Mouse (Mus musculus): ENCODE measurements around the gene Adamts4. TPM values are rescaled to one million over a fixed set of nuclear protein-coding genes. Genes with fewer than 3 reads are reported as not detected.

Adamts4 gene
- total and polyA plus RNA-seq, 3 experiments, result 0.04 to 0.25 (median 0.09) TPM

DNA sequence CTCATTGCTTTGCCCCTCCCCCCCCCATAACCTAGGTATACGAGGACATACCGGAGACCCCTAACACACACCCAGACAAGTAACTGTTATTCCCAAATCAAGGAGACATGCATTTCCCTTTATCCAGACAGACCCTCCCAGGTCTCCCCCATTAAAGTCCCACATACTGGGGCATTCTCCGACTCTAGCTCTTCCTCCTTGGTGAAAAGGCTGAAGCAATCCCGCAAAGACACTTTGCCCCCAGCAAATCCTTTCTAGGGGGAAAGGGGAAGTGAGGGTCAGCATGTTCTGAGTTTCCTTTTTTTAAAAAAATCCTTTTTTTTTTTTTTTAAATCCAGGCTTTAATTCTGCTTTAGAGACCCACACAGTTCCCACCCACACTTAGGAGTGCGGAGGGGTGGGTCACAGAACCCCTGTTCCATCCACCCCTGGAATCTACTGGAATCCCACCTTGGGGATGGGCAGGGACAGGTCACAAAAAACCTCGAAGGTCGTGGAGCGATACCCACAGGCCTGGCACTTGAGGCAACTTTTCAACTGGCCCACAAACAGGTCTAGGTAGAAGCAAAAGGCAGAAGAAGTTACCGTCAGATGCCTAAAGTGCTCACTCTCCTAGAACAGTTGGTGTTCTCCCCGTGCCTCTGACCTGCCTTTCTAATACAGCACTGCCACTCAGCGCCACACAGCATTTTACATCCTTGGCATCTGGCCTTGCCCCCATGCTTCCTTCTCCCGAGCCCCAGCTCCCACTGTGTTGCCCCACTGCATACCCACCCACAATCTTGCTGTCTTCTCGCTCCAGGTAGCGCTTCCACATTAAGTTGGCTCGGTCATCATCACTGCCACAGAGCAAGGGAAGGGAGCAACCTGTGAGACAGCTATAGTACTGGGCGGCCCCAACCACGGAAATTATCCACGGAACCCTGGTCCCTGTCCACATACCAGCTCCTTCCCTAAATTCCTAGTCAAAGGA is 33.3 kb downstream of the Adamts4 start:
- in situ Hi-C loops (cut with MboI; ENCODE audit: low pct_ligation_motif_present, low pct_unique_long_range_greater_than_20kb, low sequenced_read_pairs) (no loop called here), dilution Hi-C loops (cut with MboI; ENCODE audit: extremely low pct_ligation_motif_present, extremely low pct_unique_long_range_greater_than_20kb, low sequenced_read_pairs) (no loop called here)
- no peaks in the 10 kb centered on the region for H3K27me3 ChIP-seq (replicated peaks)
- H3K9ac ChIP-seq (ENCODE audit: insufficient read depth, low read depth), result no peak overlapping the region
- TF ChIP-seq USF2 (conservative IDR thresholded peaks at IDR 0.05; ENCODE audit: low read depth, low read length) (no peak), SMC3 (IDR thresholded peaks at IDR 0.05; ENCODE audit: low read depth, low read length) (no peak), CHD2 (IDR thresholded peaks at IDR 0.05; ENCODE audit: low read length) (no peak), ZKSCAN1 (IDR thresholded peaks at IDR 0.05; ENCODE audit: borderline replicate concordance, low read depth, low read length) (no peak), MXI1 (IDR thresholded peaks at IDR 0.05; ENCODE audit: low read depth, low read length) (no peak), MAX (IDR thresholded peaks at IDR 0.05; ENCODE audit: low read length) (no peak), NELFE (IDR thresholded peaks at IDR 0.05; ENCODE audit: low read depth, low read length) (no peak), HCFC1 (IDR thresholded peaks at IDR 0.05; ENCODE audit: low read depth, low read length) (no peak), NRF1 (IDR thresholded peaks at IDR 0.05; ENCODE audit: low read depth, low read length) (no peak), JUND (conservative IDR thresholded peaks at IDR 0.05; ENCODE audit: low read depth, low read length) (no peak), MAZ (IDR thresholded peaks at IDR 0.05; ENCODE audit: low read depth, low read length) (no peak), TBP (conservative IDR thresholded peaks at IDR 0.05; ENCODE audit: low read depth, low read length) (no peak), CTCF (conservative IDR thresholded peaks at IDR 0.05 in 1 of 2, IDR thresholded peaks at IDR 0.05 in 1 of 2; ENCODE audit: low read depth in 2 of 2, low read length in 2 of 2) (no peak), RCOR1 (conservative IDR thresholded peaks at IDR 0.05; ENCODE audit: low read depth, low read length) (no peak), UBTF (IDR thresholded peaks at IDR 0.05; ENCODE audit: low read depth, low read length) (no peak), KAT2A (IDR thresholded peaks at IDR 0.05; ENCODE audit: insufficient replicate concordance, low read length) (no peak), CHD1 (IDR thresholded peaks at IDR 0.05; ENCODE audit: low read depth, low read length) (no peak), ELF1 (IDR thresholded peaks at IDR 0.05; ENCODE audit: low read depth, low read length) (no peak), IRF4 (IDR thresholded peaks at IDR 0.05; ENCODE audit: low read depth, low read length) (no peak)
- peaks cover 24 to 61% of the 10 kb centered on the region in 2 experiments for H3K36me3 ChIP-seq (replicated peaks in 1 of 2; ENCODE audit: control insufficient read depth in 1 of 2, insufficient read depth in 1 of 2, low read length in 1 of 2)
- H3K9me3 ChIP-seq (replicated peaks; ENCODE audit: low read length), result no peaks in the 10 kb centered on the region
- 0 out of 2 replicates have a peak, but pooled peaks cover 3% of the 10 kb centered on the region for H3K79me2 ChIP-seq (replicated peaks; ENCODE audit: control insufficient read depth, extremely low read depth, insufficient read depth, poor library complexity, severe bottlenecking)
- no peak overlapping the region for H3K27ac ChIP-seq (ENCODE audit: insufficient read depth, low read depth)
- no peak for DNase-seq (ENCODE audit: extremely low read depth)
- H3K4me1 ChIP-seq (ENCODE audit: control insufficient read depth in 1 of 2, insufficient read depth in 2 of 2), result peaks cover 5 to 43% of the 10 kb centered on the region in 2 experiments; a peak in 3 of 4 replicates
- H3K4me3 ChIP-seq (replicated peaks in 1 of 3; ENCODE audit: low read depth in 2 of 3, low read length in 2 of 3, poor library complexity in 1 of 3), result no peak overlapping the region
- H3K4me2 ChIP-seq (ENCODE audit: insufficient read depth, low read depth, poor library complexity, severe bottlenecking), result no peak overlapping the region

DNA sequence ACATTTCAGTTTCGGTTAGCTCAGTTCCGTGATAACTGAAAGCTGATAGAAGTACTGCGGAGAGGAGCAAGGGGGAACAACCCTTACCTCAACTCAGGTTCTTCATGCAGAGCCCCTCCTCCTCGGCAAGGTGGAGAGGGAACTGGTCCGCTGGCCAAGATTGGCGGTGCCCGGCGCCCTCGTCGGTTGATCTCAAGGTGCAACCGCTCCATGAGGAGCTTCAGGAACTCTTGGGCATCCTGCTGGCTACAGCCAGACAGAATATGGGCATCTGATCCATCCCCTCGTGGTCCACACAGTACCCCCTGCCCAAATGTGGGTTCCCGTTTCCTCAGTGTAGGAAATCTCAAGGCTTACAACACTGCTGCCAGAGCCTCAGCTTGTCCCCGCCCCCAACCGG is 34.3 kb downstream of the Adamts4 start:
- TF ChIP-seq MEF2A (IDR thresholded peaks at IDR 0.05; ENCODE audit: borderline replicate concordance, low read depth, low read length) (no peak), KAT2A (IDR thresholded peaks at IDR 0.05; ENCODE audit: insufficient replicate concordance, low read length) (no peak), NRF1 (IDR thresholded peaks at IDR 0.05; ENCODE audit: low read depth, low read length) (no peak), SMC3 (IDR thresholded peaks at IDR 0.05; ENCODE audit: low read depth, low read length) (no peak)
- no peak overlapping the region for H3K9ac ChIP-seq (ENCODE audit: insufficient read depth, low read depth)
- dilution Hi-C loops (cut with MboI; ENCODE audit: extremely low pct_ligation_motif_present, extremely low pct_unique_long_range_greater_than_20kb, low sequenced_read_pairs), result no loop called here
- DNase-seq (ENCODE audit: extremely low read depth), result no peak
- peaks cover 5 to 48% of the 10 kb centered on the region in 2 experiments; a peak in 3 of 4 replicates for H3K4me1 ChIP-seq (ENCODE audit: control insufficient read depth in 1 of 2, insufficient read depth in 2 of 2)
- in situ Hi-C loops (cut with MboI; ENCODE audit: low pct_ligation_motif_present, low pct_unique_long_range_greater_than_20kb, low sequenced_read_pairs), result no loop called here
- H3K4me2 ChIP-seq (ENCODE audit: insufficient read depth, low read depth, poor library complexity, severe bottlenecking), result no peak overlapping the region
- 0 out of 2 replicates have a peak, but pooled peaks cover 3% of the 10 kb centered on the region for H3K79me2 ChIP-seq (replicated peaks; ENCODE audit: control insufficient read depth, extremely low read depth, insufficient read depth, poor library complexity, severe bottlenecking)
- H3K9me3 ChIP-seq (replicated peaks; ENCODE audit: low read length), result no peaks in the 10 kb centered on the region
- H3K27ac ChIP-seq (ENCODE audit: insufficient read depth, low read depth), result no peak overlapping the region
- no peak overlapping the region for H3K4me3 ChIP-seq (replicated peaks in 1 of 3; ENCODE audit: low read depth in 2 of 3, low read length in 2 of 3, poor library complexity in 1 of 3)
- H3K27me3 ChIP-seq (replicated peaks), result no peaks in the 10 kb centered on the region
- peaks cover 31 to 61% of the 10 kb centered on the region in 2 experiments for H3K36me3 ChIP-seq (replicated peaks in 1 of 2; ENCODE audit: control insufficient read depth in 1 of 2, insufficient read depth in 1 of 2, low read length in 1 of 2)
